Mouse (Mus musculus): Measurements from ENCODE around the gene Entpd3. TPM values are rescaled to one million over a fixed set of nuclear protein-coding genes. Genes with fewer than 3 reads are reported as not detected.
"Not testable (repeated sequence)": the region's sequence is repeated elsewhere in the genome, so short reads cannot be mapped to it uniquely, and the experiment has no call there.

Gene Entpd3
- polyA plus RNA-seq, 1 experiment from 2014 or later, result not detected

DNA sequence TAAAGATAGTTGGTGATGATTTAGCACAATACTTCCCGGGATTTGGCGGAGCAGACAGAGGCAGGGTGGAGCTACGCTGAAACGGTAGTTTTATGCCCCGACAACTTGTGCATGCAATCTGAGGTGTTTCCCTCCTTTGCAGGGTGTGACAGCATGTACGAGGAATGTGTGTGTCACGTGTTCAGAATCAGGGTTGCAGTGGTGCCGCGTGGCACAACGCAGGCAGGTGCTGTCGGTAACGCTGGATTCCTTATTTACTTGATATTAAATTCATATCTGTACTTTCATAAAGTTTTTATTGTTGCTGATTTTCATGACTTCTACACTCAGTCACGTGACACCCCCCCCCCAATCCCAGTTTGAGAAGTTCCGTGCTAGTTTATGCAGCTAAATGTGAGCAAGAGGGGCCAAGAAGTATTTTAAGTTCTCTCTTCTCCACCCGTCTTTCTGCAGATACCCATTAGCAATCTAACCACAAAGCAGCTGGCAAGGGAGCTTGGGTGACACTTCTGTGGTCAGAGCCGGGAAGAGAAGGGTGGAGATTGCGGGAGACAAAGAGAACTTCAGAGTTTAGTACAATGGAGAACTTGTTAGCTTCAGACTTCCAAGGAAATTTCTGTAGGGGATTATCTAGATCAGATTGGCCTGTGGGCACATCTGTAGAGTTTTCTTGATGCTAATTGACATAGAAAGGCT is 10.7 kb upstream of the Entpd3 start:
- Histone ChIP-seq H3K36me3 (replicated peaks; ENCODE audit: insufficient read depth, low read length) (no peaks in the 10 kb centered on the region), H3K9me3 (ENCODE audit: low read length) (no peaks in the 10 kb centered on the region), H3K4me1 (ENCODE audit: insufficient read depth) (no peaks in the 10 kb centered on the region), H3K4me3 (ENCODE audit: low read depth, low read length) (no peak overlapping the region), H3K27me3 (ENCODE audit: insufficient read depth, low read length) (no peaks in the 10 kb centered on the region), H3K9ac (replicated peaks) (no peak overlapping the region), H3K4me2 (ENCODE audit: low read depth, low read length) (no peak overlapping the region), H3K27ac (ENCODE audit: low read depth) (no peak overlapping the region)
- 72% methylated on average over 17 of the region's 17 CpGs for WGBS (ENCODE audit: insufficient replicate concordance)
- TF ChIP-seq EP300 (IDR thresholded peaks at IDR 0.05; ENCODE audit: low read depth) (no peak), CTCF (IDR thresholded peaks at IDR 0.05; ENCODE audit: low read depth) (no peak)
- DNase-seq (no peak), ATAC-seq (no peak)

DNA sequence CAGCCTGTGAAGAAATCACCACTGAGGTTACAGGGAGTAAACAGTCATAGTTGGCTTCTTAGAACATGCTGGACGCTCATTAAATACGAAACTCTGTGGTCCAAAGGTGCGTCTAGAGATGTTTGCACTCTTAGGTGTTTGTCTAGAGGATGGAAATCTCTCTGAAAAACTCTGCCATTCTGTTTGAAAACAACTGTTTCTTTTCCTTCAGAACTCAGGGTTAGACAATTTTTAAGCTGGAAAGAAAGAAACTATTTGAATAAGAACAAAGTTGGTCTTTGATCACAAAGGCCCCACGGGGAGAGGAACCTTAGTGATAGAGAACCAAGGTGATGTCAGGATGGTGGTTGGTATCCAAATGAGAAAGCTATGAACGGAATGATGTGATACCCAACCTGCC is 9.1 kb upstream of the Entpd3 start:
- Histone ChIP-seq H3K36me3 (replicated peaks; ENCODE audit: insufficient read depth, low read length) (no peaks in the 10 kb centered on the region), H3K4me3 (ENCODE audit: low read depth, low read length) (no peak overlapping the region), H3K27me3 (ENCODE audit: insufficient read depth, low read length) (no peaks in the 10 kb centered on the region), H3K4me2 (ENCODE audit: low read depth, low read length) (no peak overlapping the region), H3K9ac (replicated peaks) (no peak overlapping the region), H3K9me3 (ENCODE audit: low read length) (no peaks in the 10 kb centered on the region), H3K27ac (ENCODE audit: low read depth) (no peak overlapping the region), H3K4me1 (ENCODE audit: insufficient read depth) (no peaks in the 10 kb centered on the region)
- DNase-seq, result no peak
- TF ChIP-seq CTCF (IDR thresholded peaks at IDR 0.05; ENCODE audit: low read depth), result no peak
- TF ChIP-seq EP300 (IDR thresholded peaks at IDR 0.05; ENCODE audit: low read depth), result no peak
- 61% methylated on average over 5 of the region's 5 CpGs for WGBS (ENCODE audit: insufficient replicate concordance)
- no peak for ATAC-seq

DNA sequence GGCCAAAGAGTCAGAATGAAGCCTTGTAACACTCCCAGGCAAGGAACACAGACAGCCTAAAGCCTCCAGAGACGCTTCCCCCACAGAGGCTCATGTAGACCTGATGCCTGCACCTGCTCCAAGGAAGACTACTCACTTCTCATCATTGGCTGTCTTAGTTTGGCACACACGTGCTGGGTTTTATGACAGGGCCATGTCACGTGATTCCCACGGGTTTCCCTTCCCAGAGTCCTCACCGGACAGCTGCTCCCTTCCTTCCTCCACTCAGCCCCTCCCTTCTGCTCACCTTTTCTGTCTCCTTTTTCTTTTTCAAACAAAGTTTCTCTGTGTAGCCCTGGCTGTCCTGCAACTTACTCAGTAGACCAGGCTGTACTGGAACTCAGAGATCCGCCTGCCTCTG is 7.6 kb upstream of the Entpd3 start:
- H3K36me3 ChIP-seq (replicated peaks; ENCODE audit: insufficient read depth, low read length), result no peaks in the 10 kb centered on the region

DNA sequence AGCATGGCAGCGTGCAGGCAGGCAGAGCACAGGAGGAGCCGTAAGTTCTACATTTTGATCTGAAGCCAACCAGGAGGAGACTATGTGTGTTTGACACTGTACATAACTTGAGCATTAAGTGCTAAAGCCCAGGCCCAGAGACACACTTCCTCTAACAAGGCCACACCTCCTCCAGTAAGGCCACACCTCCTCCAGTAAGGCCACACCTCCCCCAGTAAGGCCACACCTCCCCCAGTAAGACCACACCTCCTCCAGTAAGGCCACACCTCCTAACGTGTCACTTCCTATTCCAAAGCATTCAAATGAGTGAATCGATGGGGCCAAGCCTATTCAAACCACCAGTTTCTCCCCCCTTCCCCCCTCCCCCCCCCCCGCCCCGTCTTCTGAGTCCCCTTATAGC is 6.9 kb upstream of the Entpd3 start:
- TF ChIP-seq CTCF (IDR thresholded peaks at IDR 0.05; ENCODE audit: low read depth) (no peak), EP300 (IDR thresholded peaks at IDR 0.05; ENCODE audit: low read depth) (no peak)
- Histone ChIP-seq H3K27me3 (ENCODE audit: insufficient read depth, low read length) (peaks cover 3% of the 10 kb centered on the region; the same call in 1 of the 2 replicates), H3K9ac (replicated peaks) (no peak overlapping the region), H3K27ac (ENCODE audit: low read depth) (no peak overlapping the region), H3K36me3 (replicated peaks; ENCODE audit: insufficient read depth, low read length) (no peaks in the 10 kb centered on the region), H3K4me2 (ENCODE audit: low read depth, low read length) (no peak overlapping the region), H3K9me3 (ENCODE audit: low read length) (no peaks in the 10 kb centered on the region), H3K4me3 (ENCODE audit: low read depth, low read length) (no peak overlapping the region), H3K4me1 (ENCODE audit: insufficient read depth) (no peaks in the 10 kb centered on the region)
- peak; percentile 26 for DNase-seq
- peak; percentile 54 for ATAC-seq
- 84% methylated on average over 6 of the region's 6 CpGs for WGBS (ENCODE audit: insufficient replicate concordance)

More for the DNA sequence above, 7.6 kb upstream of the Entpd3 start:
- WGBS (ENCODE audit: insufficient replicate concordance), result 83% methylated on average over 6 of the region's 6 CpGs
- no peak for DNase-seq
- H3K4me3 ChIP-seq (ENCODE audit: low read depth, low read length), result no peak overlapping the region
- H3K4me1 ChIP-seq (ENCODE audit: insufficient read depth), result no peaks in the 10 kb centered on the region
- H3K9ac ChIP-seq (replicated peaks), result no peak overlapping the region
- H3K9me3 ChIP-seq (ENCODE audit: low read length), result no peaks in the 10 kb centered on the region
- no peak overlapping the region for H3K4me2 ChIP-seq (ENCODE audit: low read depth, low read length)
- no peak for ATAC-seq
- no peaks in the 10 kb centered on the region; the same call in 1 of the 2 replicates for H3K27me3 ChIP-seq (ENCODE audit: insufficient read depth, low read length)
- TF ChIP-seq EP300 (IDR thresholded peaks at IDR 0.05; ENCODE audit: low read depth), result no peak
- no peak for TF ChIP-seq CTCF (IDR thresholded peaks at IDR 0.05; ENCODE audit: low read depth)
- H3K27ac ChIP-seq (ENCODE audit: low read depth), result no peak overlapping the region

DNA sequence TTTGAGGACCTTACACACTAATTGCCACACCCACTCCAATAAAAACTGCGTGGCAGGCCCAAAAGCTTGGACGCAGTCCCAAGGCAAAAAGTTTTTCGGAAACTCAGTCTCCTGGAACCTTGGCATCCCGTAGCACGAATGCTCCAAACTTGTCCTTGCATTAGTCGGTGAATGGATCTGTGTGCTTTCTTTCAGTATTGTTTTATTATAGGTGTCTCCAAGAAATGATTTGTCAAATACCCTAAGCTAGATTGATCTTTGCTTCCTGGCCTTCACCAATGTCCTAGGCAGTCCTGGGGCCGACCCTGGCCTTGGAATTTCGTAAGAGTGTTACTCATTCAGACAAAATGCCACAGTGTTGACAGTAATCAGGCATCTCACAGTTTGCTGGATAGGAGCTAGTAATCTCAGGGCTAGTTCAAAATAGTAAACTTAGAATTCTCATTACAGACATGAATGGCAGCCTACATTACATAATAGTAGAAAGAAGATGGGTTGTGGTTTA is 6.1 kb upstream of the Entpd3 start:
- H3K9me3 ChIP-seq (ENCODE audit: low read length); ATAC-seq; H3K4me2 ChIP-seq (ENCODE audit: low read depth, low read length); H3K27me3 ChIP-seq (ENCODE audit: insufficient read depth, low read length); H3K4me3 ChIP-seq (ENCODE audit: low read depth, low read length); DNase-seq; H3K4me1 ChIP-seq (ENCODE audit: insufficient read depth); H3K9ac ChIP-seq (replicated peaks); H3K27ac ChIP-seq (ENCODE audit: low read depth); H3K36me3 ChIP-seq (replicated peaks; ENCODE audit: insufficient read depth, low read length): not testable (repeated sequence)
- 82% methylated on average over 8 of the region's 8 CpGs for WGBS (ENCODE audit: insufficient replicate concordance)

DNA sequence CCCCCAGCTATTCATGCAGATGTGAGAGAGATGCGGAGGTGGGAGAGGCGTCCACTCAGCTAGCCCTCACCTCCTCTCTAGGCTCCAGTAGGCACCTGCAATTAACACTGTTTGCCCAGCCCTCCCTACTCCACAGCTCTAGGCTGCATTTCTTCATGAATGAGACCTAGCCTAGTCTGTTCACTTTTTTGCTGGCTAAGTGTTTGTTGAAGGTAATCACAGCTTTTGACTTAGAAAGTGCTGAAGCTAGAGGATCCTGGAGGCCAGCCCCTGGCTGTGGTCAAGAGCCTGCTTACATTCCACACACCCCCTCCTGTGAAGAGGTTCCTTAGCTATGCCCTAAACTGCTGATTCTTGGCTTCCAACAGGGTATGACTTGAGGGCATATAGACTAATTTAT is 1.8 kb downstream of the Entpd3 start:
- Histone ChIP-seq H3K27me3 (ENCODE audit: insufficient read depth, low read length) (peaks cover 40% of the 10 kb centered on the region), H3K9me3 (ENCODE audit: low read length) (no peaks in the 10 kb centered on the region), H3K36me3 (replicated peaks; ENCODE audit: insufficient read depth, low read length) (no peaks in the 10 kb centered on the region), H3K4me3 (ENCODE audit: low read depth, low read length) (no peak overlapping the region), H3K27ac (ENCODE audit: low read depth) (no peak overlapping the region), H3K9ac (replicated peaks) (no peak overlapping the region), H3K4me2 (ENCODE audit: low read depth, low read length) (no peak overlapping the region), H3K4me1 (ENCODE audit: insufficient read depth) (peaks cover 11% of the 10 kb centered on the region; the same call in 1 of the 2 replicates)
- ATAC-seq, result no peak
- 0% methylated on average over 1 of the region's 2 CpGs for WGBS (ENCODE audit: insufficient replicate concordance)
- no peak for TF ChIP-seq EP300 (IDR thresholded peaks at IDR 0.05; ENCODE audit: low read depth)
- no peak for DNase-seq

Measured in liver, postnatal 0 days (tissue).